Comparison of ENCODE assay signal across 8 mouse cellular contexts in the genomic region with DNA sequence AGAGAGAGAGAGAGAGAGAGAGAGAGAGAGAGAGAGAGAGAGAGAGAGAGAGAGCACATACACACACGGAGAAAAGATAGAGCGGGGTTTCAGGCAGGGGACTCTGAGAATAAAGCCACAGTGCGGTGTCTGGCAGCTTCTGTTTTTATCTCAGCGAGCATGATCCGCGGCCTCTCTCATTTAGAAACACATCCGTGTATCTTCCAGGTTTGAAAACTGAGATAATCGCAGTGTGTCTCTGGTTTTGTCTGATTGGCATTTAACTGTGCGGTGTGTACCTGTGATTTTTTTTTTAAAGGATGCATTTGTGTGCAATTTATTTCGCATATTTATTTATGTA.
DNase-seq lines count a peak whose midpoint lies in the region; ATAC-seq lines count a peak whose summit lies in the region.

No protein-coding gene starts in this region.

- H3K4me2 ChIP-seq in kidney, embryonic 16.5 days (replicated peaks; ENCODE audit: low read depth, low read length), result peak overlapping the region; percentile 75
- H3K4me2 ChIP-seq in hindbrain, embryonic 14.5 days (replicated peaks), result peak overlapping the region; percentile 65
- H3K4me2 ChIP-seq in midbrain, embryonic 16.5 days (ENCODE audit: low read length), result peak overlapping the region; percentile 55

- peaks cover 11% of the 10 kb centered on the region; the same call in 1 of the 2 replicates for H3K27me3 ChIP-seq in kidney, embryonic 16.5 days (ENCODE audit: insufficient read depth, low read length)
- H3K27me3 ChIP-seq in embryonic facial prominence, embryonic 10.5 days (replicated peaks; ENCODE audit: low read depth, poor library complexity, severe bottlenecking), result peaks cover 11% of the 10 kb centered on the region
- H3K27me3 ChIP-seq in hindbrain, embryonic 14.5 days (ENCODE audit: control insufficient read depth, insufficient read depth, low read length), result no peaks in the 10 kb centered on the region
- no peaks in the 10 kb centered on the region for H3K27me3 ChIP-seq in midbrain, embryonic 16.5 days (ENCODE audit: control insufficient read depth, insufficient read depth, low read depth, low read length)

- H3K4me1 ChIP-seq in kidney, embryonic 16.5 days (ENCODE audit: insufficient read depth, low read length), result no peaks in the 10 kb centered on the region
- peaks cover 23% of the 10 kb centered on the region for H3K4me1 ChIP-seq in embryonic facial prominence, embryonic 10.5 days
- peaks cover 25% of the 10 kb centered on the region for H3K4me1 ChIP-seq in hindbrain, embryonic 14.5 days (replicated peaks; ENCODE audit: control insufficient read depth, insufficient read depth, low read length)
- peaks cover 26% of the 10 kb centered on the region for H3K4me1 ChIP-seq in midbrain, embryonic 16.5 days (ENCODE audit: control insufficient read depth, insufficient read depth, low read length)

- ATAC-seq in kidney, embryonic 16.5 days (ENCODE audit: low FRiP score, low TSS enrichment), result 0 out of 2 replicates have a peak, but pooled peaks have one; percentile 50
- peak; percentile 69 for ATAC-seq in hindbrain, embryonic 14.5 days (ENCODE audit: low FRiP score)
- peak; percentile 71 for ATAC-seq in midbrain, embryonic 16.5 days

- H3K36me3 ChIP-seq in kidney, embryonic 16.5 days (ENCODE audit: insufficient read depth, low read length), result no peaks in the 10 kb centered on the region
- no peaks in the 10 kb centered on the region for H3K36me3 ChIP-seq in embryonic facial prominence, embryonic 10.5 days (replicated peaks)
- no peaks in the 10 kb centered on the region for H3K36me3 ChIP-seq in hindbrain, embryonic 14.5 days (replicated peaks; ENCODE audit: control insufficient read depth, insufficient read depth)
- H3K36me3 ChIP-seq in midbrain, embryonic 16.5 days (ENCODE audit: control insufficient read depth, insufficient read depth, low read length), result no peaks in the 10 kb centered on the region

- H3K4me3 ChIP-seq in kidney, embryonic 16.5 days (ENCODE audit: low read length), result peak overlapping the region; percentile 54
- peak overlapping the region; percentile 60 for H3K4me3 ChIP-seq in embryonic facial prominence, embryonic 10.5 days
- H3K4me3 ChIP-seq in hindbrain, embryonic 14.5 days (replicated peaks; ENCODE audit: low read length), result peak overlapping the region; percentile 60
- H3K4me3 ChIP-seq in midbrain, embryonic 16.5 days (ENCODE audit: low read depth, low read length), result peak overlapping the region; percentile 46

- no peak for DNase-seq in kidney, postnatal 10 days
- DNase-seq in embryonic facial prominence, embryonic 10.5 days (ENCODE audit: low spot score), result no peak
- peak; percentile 71 for DNase-seq in hindbrain, embryonic 14.5 days (ENCODE audit: low spot score)
- DNase-seq in adrenal gland, postnatal 14 days, result no peak
- DNase-seq in kidney, adult 11 months, result no peak
- DNase-seq in gastrocnemius, postnatal 25 days, result no peak

- WGBS in kidney, embryonic 16.5 days, result 10% methylated on average over 10 of the region's 10 CpGs
- 11% methylated on average over 10 of the region's 10 CpGs for WGBS in embryonic facial prominence, embryonic 10.5 days
- 5% methylated on average over 10 of the region's 10 CpGs for WGBS in hindbrain, embryonic 14.5 days
- 5% methylated on average over 10 of the region's 10 CpGs for WGBS in midbrain, embryonic 16.5 days

- H3K9ac ChIP-seq in kidney, embryonic 16.5 days (replicated peaks; ENCODE audit: low read length), result peak overlapping the region; percentile 63
- H3K9ac ChIP-seq in hindbrain, embryonic 14.5 days, result peak overlapping the region; percentile 78
- H3K9ac ChIP-seq in midbrain, embryonic 16.5 days (ENCODE audit: low read depth, low read length), result peak overlapping the region; percentile 74

- 0 out of 2 replicates have a peak overlapping the region, but pooled peaks have one; percentile 29 for H3K27ac ChIP-seq in kidney, embryonic 16.5 days (ENCODE audit: low read length)
- peak overlapping the region; percentile 89 for H3K27ac ChIP-seq in embryonic facial prominence, embryonic 10.5 days (replicated peaks)
- H3K27ac ChIP-seq in hindbrain, embryonic 14.5 days, result peak overlapping the region; percentile 93
- H3K27ac ChIP-seq in midbrain, embryonic 16.5 days (ENCODE audit: low read length), result peak overlapping the region; percentile 95

- no peaks in the 10 kb centered on the region for H3K9me3 ChIP-seq in kidney, embryonic 16.5 days (ENCODE audit: low read length)
- no peaks in the 10 kb centered on the region for H3K9me3 ChIP-seq in embryonic facial prominence, embryonic 10.5 days
- no peaks in the 10 kb centered on the region for H3K9me3 ChIP-seq in hindbrain, embryonic 14.5 days (ENCODE audit: control insufficient read depth, low read length)
- no peaks in the 10 kb centered on the region for H3K9me3 ChIP-seq in midbrain, embryonic 16.5 days (replicated peaks; ENCODE audit: control insufficient read depth, low read length, poor library complexity, severe bottlenecking)

Comparison
In these comparisons a context has a peak if more than half of its experiments do, and no peak if none do; other contexts are left out.
1. H3K27ac ChIP-seq: peak in every context shown above with its lines; median percentile 95 in midbrain, embryonic 16.5 days; 93 in hindbrain, embryonic 14.5 days; 89 in embryonic facial prominence, embryonic 10.5 days; 29 in kidney, embryonic 16.5 days.